Mouse (Mus musculus) lung, embryonic 14.5 days (tissue): ENCODE measurements around the gene Tmppe. TPM values are rescaled to one million over a fixed set of nuclear protein-coding genes. Genes with fewer than 3 reads are reported as not detected.
A peak's percentile ranks its signal among the peaks of the same experiment; 100 is the strongest.

Experiments
- ATAC-seq: fragments of 200-750 bp; cut with Nextera tagmentation; 2 replicates; pipeline ENCODE4 v1.8.0; 2017; ENCODE audit warnings: mild to moderate bottlenecking, moderate TSS enrichment, moderate library complexity; ENCODE audit not compliant: insufficient read depth
- DNase-seq: peaks from one replicate; pipeline ENCODE4 v3.0.0-alpha.2; 2015
- H3K27ac ChIP-seq: fragments of 300-500 bp; sonication (generic); 2 replicates; pipeline ENCODE4 v1.5.1; 2014; ENCODE audit warnings: low read depth, mild to moderate bottlenecking, moderate library complexity
- H3K27me3 ChIP-seq: fragments of 300-500 bp; sonication (generic); 2 replicates; pipeline ENCODE4 v1.6.1; 2014; ENCODE audit warnings: low read length, control low read depth; ENCODE audit not compliant: insufficient read depth
- H3K36me3 ChIP-seq: fragments of 300-500 bp; sonication (generic); 2 replicates; pipeline ENCODE4 v1.6.1; 2014; ENCODE audit warnings: control low read depth; ENCODE audit not compliant: insufficient read depth
- H3K4me1 ChIP-seq: fragments of 300-500 bp; sonication (generic); 2 replicates; pipeline ENCODE4 v1.6.1; 2014; ENCODE audit warnings: antibody characterized with exemption, control low read depth; ENCODE audit not compliant: insufficient read depth
- H3K4me2 ChIP-seq: fragments of 300-500 bp; sonication (generic); 2 replicates; pipeline ENCODE4 v1.6.1; 2014; ENCODE audit warnings: mild to moderate bottlenecking
- H3K4me3 ChIP-seq: fragments of 300-500 bp; sonication (generic); 2 replicates; pipeline ENCODE4 v1.5.1; 2014; ENCODE audit warnings: low read depth, low read length
- H3K9ac ChIP-seq: fragments of 300-500 bp; sonication (generic); 2 replicates; pipeline ENCODE4 v1.6.1; 2014
- H3K9me3 ChIP-seq: fragments of 300-500 bp; sonication (generic); 2 replicates; pipeline ENCODE4 v1.6.1; 2016; ENCODE audit warnings: low read depth, low read length, control low read depth
- CTCF ChIP-seq: IDR thresholded peaks from 2 replicates; pipeline ENCODE4 v1.5.1; 2016; ENCODE audit warnings: antibody characterized with exemption, low read depth
- WGBS: fragments of 180-500 bp; shearing (Covaris S2); extraction: QIAGEN DNeasy Blood & Tissue Kit; methylation state at CpG from one replicate; pipeline ENCODE4 v1.1.7; 2014; 5-methylcytosine and 5-hydroxymethylcytosine counted together
- polyA plus RNA-seq: library from polyadenylated mRNA; unstranded; fragments of >200 nt; fragmentation: Nextera tagmentation; extraction: Ambion mirVana; gene quantifications from 2 replicates; pipeline ENCODE4 v1.2.1, GENCODE M21; 2014

Tmppe gene
- polyA plus RNA-seq, 1 experiment from 2014 or later = 4.0 TPM

- no peak overlapping the region for H3K4me2 ChIP-seq
- DNase-seq (no peak), ATAC-seq (no peak)
- H3K9me3 ChIP-seq = no peaks in the 10 kb centered on the region
- 85% methylated on average over 9 of the region's 9 CpGs for WGBS
- H3K27me3 ChIP-seq = no peaks in the 10 kb centered on the region
- no peak overlapping the region for H3K9ac ChIP-seq
- H3K4me1 ChIP-seq = no peaks in the 10 kb centered on the region
- no peak for TF ChIP-seq CTCF
- H3K36me3 ChIP-seq = peaks cover 34% of the 10 kb centered on the region; the same call in 1 of the 2 replicates
- no peak overlapping the region for H3K27ac ChIP-seq
- no peak overlapping the region for H3K4me3 ChIP-seq
Measured at GRCm38 (mm10) chr9:114412406-114412805, 11.5 kb downstream of the Tmppe start.

GRCm38 (mm10) chr9:114413866-114414265 lies 13.0 kb downstream of the Tmppe start:
- 77% methylated on average over 12 of the region's 12 CpGs for WGBS
- DNase-seq = no peak
- H3K4me1 ChIP-seq = no peaks in the 10 kb centered on the region

GRCm38 (mm10) chr9:114415701-114416100 lies 14.8 kb downstream of the Tmppe start:
- H3K9me3 ChIP-seq = no peaks in the 10 kb centered on the region
- peak; percentile 91 for TF ChIP-seq CTCF
- DNase-seq (peak; percentile 88), ATAC-seq (no peak)
- no peak overlapping the region for H3K9ac ChIP-seq
- no peaks in the 10 kb centered on the region for H3K4me1 ChIP-seq
- WGBS = 22% methylated on average over 11 of the region's 11 CpGs
- no peaks in the 10 kb centered on the region for H3K27me3 ChIP-seq
- H3K27ac ChIP-seq = no peak overlapping the region
- H3K36me3 ChIP-seq = peaks cover 16% of the 10 kb centered on the region; the same call in 1 of the 2 replicates
- H3K4me2 ChIP-seq = no peak overlapping the region
- no peak overlapping the region for H3K4me3 ChIP-seq

More at GRCm38 (mm10) chr9:114413866-114414265, 13.0 kb downstream of the Tmppe start:
- no peaks in the 10 kb centered on the region for H3K9me3 ChIP-seq
- no peak overlapping the region for H3K4me2 ChIP-seq
- no peak overlapping the region for H3K9ac ChIP-seq
- H3K36me3 ChIP-seq = peaks cover 23% of the 10 kb centered on the region; the same call in 1 of the 2 replicates
- H3K27me3 ChIP-seq = no peaks in the 10 kb centered on the region
- no peak for TF ChIP-seq CTCF
- no peak for ATAC-seq
- no peak overlapping the region for H3K4me3 ChIP-seq
- H3K27ac ChIP-seq = no peak overlapping the region

GRCm38 (mm10) chr9:114416646-114417517 lies 16.0 kb downstream of the Tmppe start:
- Histone ChIP-seq H3K9me3 (no peaks in the 10 kb centered on the region), H3K4me1 (no peaks in the 10 kb centered on the region), H3K9ac (no peak overlapping the region), H3K4me2 (no peak overlapping the region), H3K27ac (no peak overlapping the region), H3K27me3 (no peaks in the 10 kb centered on the region), H3K4me3 (no peak overlapping the region), H3K36me3 (peaks cover 6% of the 10 kb centered on the region; the same call in 1 of the 2 replicates)
- no peak for DNase-seq
- 84% methylated on average over 21 of the region's 21 CpGs for WGBS
- no peak for ATAC-seq
- TF ChIP-seq CTCF = no peak

GRCm38 (mm10) chr9:114418187-114418586 lies 17.3 kb downstream of the Tmppe start:
- Histone ChIP-seq H3K9ac (no peak overlapping the region), H3K9me3 (no peaks in the 10 kb centered on the region), H3K4me1 (no peaks in the 10 kb centered on the region), H3K27me3 (no peaks in the 10 kb centered on the region), H3K27ac (no peak overlapping the region), H3K4me3 (no peak overlapping the region), H3K4me2 (no peak overlapping the region), H3K36me3 (peaks cover 4% of the 10 kb centered on the region; the same call in 1 of the 2 replicates)
- no peak for ATAC-seq
- 79% methylated on average over 7 of the region's 7 CpGs for WGBS
- DNase-seq = peak; percentile 86
- TF ChIP-seq CTCF = peak; percentile 74

- Histone ChIP-seq H3K27me3 (no peaks in the 10 kb centered on the region), H3K9ac (no peak overlapping the region), H3K4me1 (no peaks in the 10 kb centered on the region), H3K36me3 (peaks cover 7% of the 10 kb centered on the region; the same call in 1 of the 2 replicates), H3K27ac (no peak overlapping the region), H3K9me3 (no peaks in the 10 kb centered on the region), H3K4me3 (no peak overlapping the region), H3K4me2 (no peak overlapping the region)
- ATAC-seq (0 out of 2 replicates have a peak, but pooled peaks have one; percentile 13), DNase-seq (no peak)
- 58% methylated on average over 8 of the region's 8 CpGs for WGBS
- TF ChIP-seq CTCF = no peak
Measured at GRCm38 (mm10) chr9:114420443-114420842, 19.5 kb downstream of the Tmppe start.

GRCm38 (mm10) chr9:114421045-114421444 lies 20.1 kb downstream of the Tmppe start:
- no peak for ATAC-seq
- H3K4me2 ChIP-seq = no peak overlapping the region
- H3K27me3 ChIP-seq = no peaks in the 10 kb centered on the region
- H3K27ac ChIP-seq = no peak overlapping the region
- no peaks in the 10 kb centered on the region for H3K9me3 ChIP-seq
- no peak overlapping the region for H3K9ac ChIP-seq
- H3K4me1 ChIP-seq = no peaks in the 10 kb centered on the region
- H3K4me3 ChIP-seq = no peak overlapping the region
- 61% methylated on average over 3 of the region's 3 CpGs for WGBS
- DNase-seq = no peak
- H3K36me3 ChIP-seq = peaks cover 13% of the 10 kb centered on the region; the same call in 1 of the 2 replicates
- TF ChIP-seq CTCF = peak; percentile 44
